Mouse (Mus musculus) embryo, embryonic 11.5 days (tissue): ENCODE data around the gene Zfp385b.
A peak's percentile ranks its signal among the peaks of the same experiment; 100 is the strongest.

Experiments used
- DNase-seq: peaks from one replicate; pipeline ENCODE4 v3.0.0-alpha.2; 2012; ENCODE audit warnings: low read depth, low spot score

Zfp385b gene

GRCm38 (mm10) chr2:77790846-77791245, 28.6 kb downstream of the Zfp385b start:
- no peak for DNase-seq

DNA sequence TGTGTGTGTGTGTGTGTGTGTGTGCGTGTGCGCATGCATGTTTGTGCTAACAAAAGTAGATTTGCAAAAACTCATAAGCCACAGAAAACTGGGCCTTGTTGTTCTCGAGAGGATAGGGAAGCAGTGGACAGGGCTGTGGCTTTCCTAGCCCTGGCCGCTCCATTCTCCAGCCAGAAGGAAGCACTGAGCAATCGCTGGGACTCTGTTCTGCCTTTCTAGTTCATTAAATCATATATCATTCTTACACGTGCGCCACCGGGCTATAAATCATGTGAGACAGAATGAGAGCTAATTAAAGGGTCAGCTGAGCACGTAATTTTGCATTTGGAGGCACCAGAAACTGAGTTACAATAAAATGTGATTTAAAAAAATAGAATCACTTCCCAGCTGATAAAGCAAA, 29.1 kb downstream of the Zfp385b start:
- DNase-seq, result no peak

- DNase-seq, result no peak
Measured at GRCm38 (mm10) chr2:77781390-77781789, 38.0 kb downstream of the Zfp385b start.

GRCm38 (mm10) chr2:77777781-77778180, 41.7 kb downstream of the Zfp385b start:
- DNase-seq, result no peak

GRCm38 (mm10) chr2:77777047-77777686, 42.3 kb downstream of the Zfp385b start:
- DNase-seq, result no peak

GRCm38 (mm10) chr2:77775247-77775880, 44.1 kb downstream of the Zfp385b start:
- no peak for DNase-seq

GRCm38 (mm10) chr2:77770056-77770697, 49.3 kb downstream of the Zfp385b start:
- no peak for DNase-seq

DNA sequence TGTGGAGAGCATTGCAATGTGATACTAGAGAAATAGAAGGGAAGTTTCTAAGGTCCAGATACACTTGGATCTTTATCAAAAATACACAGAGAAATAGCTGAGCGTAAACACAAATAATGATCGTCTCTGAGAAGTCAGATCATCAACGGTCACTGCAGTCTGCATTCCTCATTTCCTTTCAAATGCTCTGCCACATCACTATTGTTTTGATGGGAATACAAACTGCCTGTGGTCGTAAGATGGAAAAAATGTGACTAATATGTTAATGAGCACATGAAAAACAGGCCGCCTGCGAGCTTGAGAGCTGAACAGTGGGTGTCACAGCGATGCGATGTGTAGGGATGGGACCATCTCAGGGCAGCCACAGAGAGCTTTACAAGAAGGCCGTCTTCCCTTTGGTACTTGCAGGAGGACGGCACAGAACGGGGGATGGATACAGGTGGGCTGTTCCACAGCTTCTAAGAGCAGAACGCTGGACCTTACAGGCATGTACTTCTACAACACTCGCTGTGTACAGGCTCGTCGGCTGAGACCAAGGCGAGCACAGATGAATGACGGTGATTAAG, 51.0 kb downstream of the Zfp385b start:
- DNase-seq, result no peak

- DNase-seq, result no peak
Measured at GRCm38 (mm10) chr2:77761967-77762366, 57.5 kb downstream of the Zfp385b start.

GRCm38 (mm10) chr2:77758403-77759071, 60.9 kb downstream of the Zfp385b start:
- DNase-seq, result no peak

- DNase-seq, result no peak
Measured at GRCm38 (mm10) chr2:77752491-77752890, 66.9 kb downstream of the Zfp385b start.

DNA sequence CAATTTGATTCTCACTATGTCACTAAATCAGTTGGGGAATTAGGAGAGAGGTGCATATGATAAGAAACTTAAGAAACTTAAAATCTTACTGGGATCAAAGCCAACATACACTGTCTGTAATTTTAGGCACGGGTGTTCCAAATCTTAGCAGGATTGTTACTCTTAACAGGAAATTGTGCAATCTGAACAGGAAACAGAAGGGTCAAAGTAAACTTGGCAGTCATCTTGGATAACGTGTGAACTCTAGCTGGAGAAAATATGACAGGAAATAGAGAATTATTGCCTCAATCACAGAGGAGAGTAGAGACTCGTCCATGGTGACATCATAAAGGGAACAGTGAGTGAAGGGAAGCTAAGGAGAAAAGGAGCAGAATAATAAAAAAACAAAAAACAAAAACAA, 69.8 kb downstream of the Zfp385b start:
- no peak for DNase-seq

GRCm38 (mm10) chr2:77746417-77746816, 73.0 kb downstream of the Zfp385b start:
- DNase-seq, result no peak

GRCm38 (mm10) chr2:77745246-77745645, 74.2 kb downstream of the Zfp385b start:
- no peak for DNase-seq

DNA sequence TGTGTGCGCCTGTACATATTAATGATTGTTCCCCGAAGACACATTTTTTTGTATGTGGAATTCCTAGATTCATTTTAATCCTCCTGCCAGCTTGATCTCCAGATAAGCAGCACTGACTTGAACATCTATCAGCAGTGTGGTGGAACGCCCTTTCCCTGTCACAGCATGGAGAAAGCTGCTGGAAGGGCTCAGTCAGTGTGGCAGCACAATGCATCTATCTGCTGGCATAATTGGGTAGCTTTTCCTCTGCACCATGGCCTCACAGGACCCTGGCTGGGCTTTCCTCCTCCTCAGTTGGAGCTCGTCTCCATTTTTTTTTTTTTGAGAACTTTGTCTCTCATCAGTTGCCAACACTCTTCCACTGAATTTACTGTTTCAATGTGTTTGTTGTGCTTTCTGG, 77.1 kb downstream of the Zfp385b start:
- no peak for DNase-seq

DNA sequence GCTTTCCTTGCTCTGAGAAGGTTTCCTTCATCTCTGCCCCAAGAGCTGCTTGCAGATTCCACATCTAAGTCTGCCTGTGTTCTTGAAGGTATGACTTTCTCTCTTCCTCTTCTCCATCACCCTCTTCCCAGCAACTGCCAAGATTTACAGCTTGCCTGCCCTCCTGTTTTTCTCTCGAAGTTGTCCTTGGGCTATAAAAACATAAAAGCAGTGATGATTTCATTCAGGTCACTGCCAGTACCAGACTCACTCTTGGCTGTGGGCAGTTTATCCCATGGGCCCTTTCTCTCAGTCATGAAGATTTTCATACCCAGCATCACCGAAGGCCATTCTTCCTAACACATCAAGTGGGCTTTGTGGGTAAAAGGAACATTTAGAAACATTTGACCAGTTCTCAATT, 89.2 kb downstream of the Zfp385b start:
- no peak for DNase-seq

GRCm38 (mm10) chr2:77726798-77727197, 92.6 kb downstream of the Zfp385b start:
- DNase-seq, result no peak

DNA sequence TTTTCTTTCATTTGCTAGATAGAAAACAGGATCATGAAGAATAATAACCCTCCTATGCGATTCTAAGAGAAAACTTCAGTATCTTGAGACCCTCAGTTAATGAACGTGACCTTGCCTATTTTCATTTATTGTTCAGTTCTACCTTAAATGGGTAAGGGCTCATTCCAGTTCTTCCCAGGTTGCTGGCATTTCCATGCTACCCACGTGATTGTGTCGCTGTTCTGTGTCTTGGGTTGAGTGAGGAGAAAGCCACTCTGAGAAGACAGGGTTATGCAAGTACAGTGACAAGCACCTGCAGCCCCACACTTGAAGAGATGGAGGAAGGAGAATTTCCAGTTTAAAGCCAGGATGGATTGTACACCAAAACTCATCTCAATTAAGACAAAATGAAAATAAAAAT, 98.6 kb downstream of the Zfp385b start:
- DNase-seq, result no peak

GRCm38 (mm10) chr2:77716367-77716766, 103.1 kb downstream of the Zfp385b start:
- DNase-seq, result no peak

- no peak for DNase-seq
Measured at GRCm38 (mm10) chr2:77713886-77714285, 105.6 kb downstream of the Zfp385b start.

DNA sequence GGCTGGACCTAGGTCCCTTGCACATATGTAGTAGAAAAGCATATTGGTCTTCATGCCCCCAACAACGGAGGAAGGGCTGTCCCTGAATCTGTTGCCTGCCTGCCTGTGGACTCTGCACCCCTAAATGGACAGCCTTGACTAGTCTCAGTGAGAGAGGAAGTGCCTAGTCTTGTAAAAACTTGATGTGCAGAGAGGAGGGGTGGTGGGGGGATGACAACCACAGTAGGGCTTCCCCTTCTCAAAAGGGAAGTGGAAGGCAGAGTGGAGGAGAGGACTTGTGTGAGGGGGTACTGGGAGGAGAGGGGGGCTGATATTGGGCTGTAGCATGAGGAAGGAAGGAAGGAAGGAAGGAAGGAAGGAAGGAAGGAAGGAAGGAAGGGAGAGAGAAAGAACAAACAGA, 107.7 kb downstream of the Zfp385b start:
- no peak for DNase-seq

DNA sequence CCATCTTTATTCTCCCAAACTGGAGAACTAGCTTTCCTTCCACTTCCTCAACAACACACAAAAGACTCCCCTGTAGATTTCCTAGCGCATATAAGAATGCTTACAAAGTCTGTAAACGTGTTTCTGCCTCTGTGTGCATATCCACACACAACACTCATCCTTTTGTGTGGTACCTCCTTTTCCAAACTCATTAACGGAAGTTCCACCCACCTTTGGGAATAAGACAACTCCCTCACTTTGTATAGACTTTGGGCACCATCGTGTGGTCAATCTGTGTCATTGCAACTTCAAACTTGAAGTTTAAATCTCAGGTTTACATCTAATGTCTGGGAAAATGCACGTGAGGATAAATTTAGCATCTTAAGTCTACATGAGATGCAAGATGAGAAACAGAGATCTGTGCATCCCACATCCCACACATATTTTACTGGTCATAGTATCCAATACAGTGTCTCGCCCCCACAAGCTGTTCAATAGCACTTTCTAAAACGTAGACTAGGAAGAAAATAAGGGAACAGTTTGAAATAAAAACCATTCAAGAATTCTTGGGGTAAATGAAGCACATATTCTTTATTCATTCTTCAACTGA, 110.1 kb downstream of the Zfp385b start:
- DNase-seq, result peak; percentile 43
